Mouse (Mus musculus): ENCODE results near the gene Zmym3. TPM values are rescaled to one million over a fixed set of nuclear protein-coding genes. Genes with fewer than 3 reads are reported as not detected.
"Not testable (repeated sequence)": the region's sequence is repeated elsewhere in the genome, so short reads cannot be mapped to it uniquely, and the experiment has no call there.

Gene Zmym3
- polyA plus RNA-seq, 1 experiment from 2014 or later, result 26.4 TPM

DNA sequence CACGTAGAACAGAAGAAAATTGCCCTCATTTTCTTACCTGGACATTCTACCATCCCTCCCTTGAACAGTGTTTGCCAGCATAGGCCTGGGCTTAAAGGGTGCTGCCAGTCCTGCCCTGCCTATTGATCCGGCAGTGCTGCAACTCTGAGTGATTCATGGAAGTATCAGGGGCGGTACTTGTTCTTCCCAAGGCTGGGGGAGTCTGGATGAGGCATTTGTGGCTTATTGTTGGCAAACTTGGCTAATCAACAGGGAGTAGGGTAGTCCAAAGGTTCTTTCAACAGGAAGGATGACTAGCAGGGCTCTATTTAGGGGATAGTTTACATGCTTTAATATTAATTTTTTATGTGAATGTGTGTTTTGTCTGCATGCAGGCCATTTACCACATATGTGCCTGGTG, 50.1 kb downstream of the Zmym3 start:
- no peak overlapping the region for H3K4me2 ChIP-seq (ENCODE audit: low read length)
- H3K27me3 ChIP-seq (ENCODE audit: control insufficient read depth, insufficient read depth, low read length), result no peaks in the 10 kb centered on the region
- H3K36me3 ChIP-seq (ENCODE audit: control insufficient read depth, insufficient read depth, low read length), result no peaks in the 10 kb centered on the region
- ATAC-seq (ENCODE audit: insufficient number of reproducible peaks, insufficient read depth, low FRiP score, low read depth), result no peak
- H3K4me1 ChIP-seq (ENCODE audit: control insufficient read depth in 2 of 2, insufficient read depth in 2 of 2, low read length in 2 of 2), result no peaks in the 10 kb centered on the region; a peak in 1 of 4 replicates
- no peak overlapping the region for H3K4me3 ChIP-seq (ENCODE audit: control insufficient read depth in 1 of 2, insufficient read depth in 1 of 2, low read depth in 1 of 2, low read length in 2 of 2)
- no peaks in the 10 kb centered on the region for H3K9me3 ChIP-seq (ENCODE audit: control insufficient read depth, low read length)
- H3K9ac ChIP-seq (ENCODE audit: low read length), result no peak overlapping the region
- WGBS, result 72% methylated on average over 3 of the region's 3 CpGs
- H3K27ac ChIP-seq (replicated peaks in 1 of 2; ENCODE audit: control insufficient read depth in 1 of 2, insufficient read depth in 1 of 2, low read depth in 2 of 2, low read length in 2 of 2), result no peak overlapping the region

DNA sequence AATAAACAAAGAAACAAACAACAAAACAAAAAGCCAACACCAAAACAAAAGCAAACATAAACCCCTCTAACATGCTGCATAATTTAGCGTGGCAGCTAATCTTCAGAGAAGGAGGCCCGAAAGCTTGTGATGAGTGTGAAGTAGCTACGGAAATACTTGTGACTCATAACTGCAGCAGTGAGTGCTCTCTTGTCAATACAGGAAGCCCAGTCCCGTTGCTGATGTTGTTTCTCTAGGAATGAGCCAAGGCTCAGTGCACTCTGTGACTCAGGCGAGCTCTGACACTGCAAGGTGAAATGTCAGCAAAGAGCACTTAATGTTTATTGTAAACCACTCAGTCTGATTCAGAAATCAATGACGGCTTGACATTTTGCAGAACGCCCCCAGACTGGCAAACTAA, 51.6 kb downstream of the Zmym3 start:
- Histone ChIP-seq H3K9ac (ENCODE audit: low read length) (no peak overlapping the region), H3K27ac (replicated peaks in 1 of 2; ENCODE audit: control insufficient read depth in 1 of 2, insufficient read depth in 1 of 2, low read depth in 2 of 2, low read length in 2 of 2) (no peak overlapping the region), H3K27me3 (ENCODE audit: control insufficient read depth, insufficient read depth, low read length) (no peaks in the 10 kb centered on the region), H3K4me3 (ENCODE audit: control insufficient read depth in 1 of 2, insufficient read depth in 1 of 2, low read depth in 1 of 2, low read length in 2 of 2) (no peak overlapping the region), H3K36me3 (ENCODE audit: control insufficient read depth, insufficient read depth, low read length) (no peaks in the 10 kb centered on the region), H3K4me2 (ENCODE audit: low read length) (no peak overlapping the region), H3K9me3 (ENCODE audit: control insufficient read depth, low read length) (no peaks in the 10 kb centered on the region), H3K4me1 (ENCODE audit: control insufficient read depth in 2 of 2, insufficient read depth in 2 of 2, low read length in 2 of 2) (no peaks in the 10 kb centered on the region; a peak in 1 of 4 replicates)
- ATAC-seq (ENCODE audit: insufficient number of reproducible peaks, insufficient read depth, low FRiP score, low read depth), result no peak
- WGBS, result 37% methylated on average over 7 of the region's 7 CpGs

DNA sequence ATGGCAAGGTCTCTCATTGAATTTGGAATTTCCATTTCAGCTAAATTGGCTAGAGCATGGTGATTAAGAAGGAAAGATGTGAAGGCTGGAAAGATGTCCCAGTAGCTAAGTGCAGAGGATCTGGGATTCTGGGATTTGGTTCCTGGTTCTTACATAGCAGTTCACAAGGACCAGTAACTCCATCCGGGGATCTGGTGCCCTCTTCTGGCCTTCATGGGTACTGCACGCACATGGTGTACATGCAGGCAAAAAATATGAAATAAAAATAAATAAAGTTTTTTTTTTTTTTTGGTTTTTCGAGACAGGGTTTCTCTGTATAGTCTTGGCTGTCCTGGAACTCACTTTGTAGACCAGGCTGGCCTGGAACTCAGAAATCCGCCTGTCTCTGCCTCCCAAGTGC, 61.7 kb downstream of the Zmym3 start:
- 67% methylated on average over 4 of the region's 4 CpGs for WGBS
- not testable (repeated sequence) for H3K27ac ChIP-seq (replicated peaks in 1 of 2; ENCODE audit: control insufficient read depth in 1 of 2, insufficient read depth in 1 of 2, low read depth in 2 of 2, low read length in 2 of 2); H3K36me3 ChIP-seq (ENCODE audit: control insufficient read depth, insufficient read depth, low read length); H3K4me3 ChIP-seq (ENCODE audit: control insufficient read depth in 1 of 2, insufficient read depth in 1 of 2, low read depth in 1 of 2, low read length in 2 of 2); H3K27me3 ChIP-seq (ENCODE audit: control insufficient read depth, insufficient read depth, low read length); H3K9ac ChIP-seq (ENCODE audit: low read length); H3K4me1 ChIP-seq (ENCODE audit: control insufficient read depth in 2 of 2, insufficient read depth in 2 of 2, low read length in 2 of 2); ATAC-seq (ENCODE audit: insufficient number of reproducible peaks, insufficient read depth, low FRiP score, low read depth); H3K9me3 ChIP-seq (ENCODE audit: control insufficient read depth, low read length); H3K4me2 ChIP-seq (ENCODE audit: low read length)

Other genes with a start within 250 kb of the Zmym3 start
- gene Snx12, start 198.3 kb downstream of the Zmym3 start, polyA plus RNA-seq (2014; fragmentation: Nextera tagmentation; extraction: Ambion mirVana), result 33.3 and 34.4 TPM in 2 replicates
- gene Foxo4, start 166.3 kb downstream of the Zmym3 start, polyA plus RNA-seq (2014; fragmentation: Nextera tagmentation; extraction: Ambion mirVana), result 1.4 and 2.3 TPM in 2 replicates
- gene Gm614, start 156.9 kb downstream of the Zmym3 start, polyA plus RNA-seq (2014; fragmentation: Nextera tagmentation; extraction: Ambion mirVana), result not detected in 2 replicates
- 16.7 and 18.0 TPM in 2 replicates for gene Il2rg, start 152.6 kb downstream of the Zmym3 start, polyA plus RNA-seq (2014; fragmentation: Nextera tagmentation; extraction: Ambion mirVana)
- gene Gm20489, start 151.8 kb downstream of the Zmym3 start, polyA plus RNA-seq (2014; fragmentation: Nextera tagmentation; extraction: Ambion mirVana), result not detected in 2 replicates
- gene Med12, start 146.8 kb downstream of the Zmym3 start, polyA plus RNA-seq (2014; fragmentation: Nextera tagmentation; extraction: Ambion mirVana), result 25.9 and 29.2 TPM in 2 replicates
- 2.5 and 2.9 TPM in 2 replicates for gene Nlgn3, start 121.7 kb downstream of the Zmym3 start, polyA plus RNA-seq (2014; fragmentation: Nextera tagmentation; extraction: Ambion mirVana)
- not detected in 2 replicates for gene Gjb1, start 44.5 kb downstream of the Zmym3 start, polyA plus RNA-seq (2014; fragmentation: Nextera tagmentation; extraction: Ambion mirVana)
- 223 and 243 TPM in 2 replicates for gene Nono, start 8.5 kb upstream of the Zmym3 start, polyA plus RNA-seq (2014; fragmentation: Nextera tagmentation; extraction: Ambion mirVana)
- gene Itgb1bp2, start 28.2 kb upstream of the Zmym3 start, polyA plus RNA-seq (2014; fragmentation: Nextera tagmentation; extraction: Ambion mirVana), result 84.4 and 93.9 TPM in 2 replicates
- 8.4 and 9.5 TPM in 2 replicates for gene Taf1, start 111.9 kb upstream of the Zmym3 start, polyA plus RNA-seq (2014; fragmentation: Nextera tagmentation; extraction: Ambion mirVana)
- 133 and 138 TPM in 2 replicates for gene Ogt, start 219.2 kb upstream of the Zmym3 start, polyA plus RNA-seq (2014; fragmentation: Nextera tagmentation; extraction: Ambion mirVana)

Data from heart, embryonic 14.5 days (tissue).